Comparison of ENCODE assay signal across 22 mouse cellular contexts in the genomic region with DNA sequence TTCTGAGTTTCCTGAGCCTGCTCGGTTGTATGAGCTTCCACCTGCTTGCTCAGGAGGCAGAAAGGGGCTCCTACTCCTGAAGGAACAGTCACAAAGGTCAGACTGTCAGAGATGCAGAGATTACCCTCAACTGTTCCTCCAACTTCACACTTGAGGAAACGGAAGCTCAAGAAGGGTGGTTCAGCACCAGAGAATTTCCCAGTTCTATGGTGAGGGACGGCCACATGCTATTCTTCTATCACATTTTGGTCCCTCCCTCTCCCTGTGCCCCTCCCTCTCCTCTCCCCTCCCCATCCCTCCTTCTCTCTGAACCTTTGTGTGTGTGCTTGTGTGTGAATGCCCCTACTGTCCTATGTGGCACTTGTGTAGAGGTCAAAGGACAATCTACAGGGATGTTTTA.
"Had no signal": no experiment of that assay in that cellular context is flagged by ENCODE, and none has a peak within 500 bp of the region (broad histone marks: within the 10 kb centered on the region; RNA-seq: fewer than 3 reads in every experiment).

No protein-coding gene starts in this region.

- H3K27ac ChIP-seq: kidney, embryonic 15.5 days; left cerebral cortex, adult 2 months; limb, embryonic 12.5 days; limb, embryonic 15.5 days; liver, embryonic 12.5 days; liver, embryonic 15.5 days; macrophage; stomach, postnatal 0 days had no signal

- H3K4me1 ChIP-seq: liver, embryonic 12.5 days; liver, embryonic 15.5 days had no signal

- H3K36me3 ChIP-seq: kidney, embryonic 15.5 days; limb, embryonic 12.5 days; limb, embryonic 15.5 days; liver, embryonic 12.5 days; liver, embryonic 15.5 days; neural tube, embryonic 13.5 days had no signal

- ATAC-seq: liver, embryonic 12.5 days had no signal

- H3K4me2 ChIP-seq: kidney, embryonic 15.5 days; limb, embryonic 12.5 days; limb, embryonic 15.5 days; liver, embryonic 12.5 days; liver, embryonic 15.5 days; neural tube, embryonic 13.5 days had no signal

- H3K9me3 ChIP-seq: kidney, embryonic 15.5 days; limb, embryonic 12.5 days; limb, embryonic 15.5 days; liver, embryonic 12.5 days; liver, embryonic 15.5 days; neural tube, embryonic 13.5 days had no signal

- H3K4me3 ChIP-seq: kidney, embryonic 15.5 days; left cerebral cortex, adult 2 months; limb, embryonic 12.5 days; limb, embryonic 15.5 days; liver, embryonic 12.5 days; liver, embryonic 15.5 days; myocyte; neural tube, embryonic 13.5 days had no signal

- DNase-seq: kidney, adult 11 months; kidney, adult 8-10 months; kidney, postnatal 10 days; kidney, postnatal 36 days; layer of hippocampus, postnatal 36 days; lung, adult 2 months; midbrain, embryonic 14.5 days; right cerebral cortex, adult 18-20 months; right cerebral cortex, postnatal 14 days; right cerebral cortex, postnatal 4 days; thymus, adult 18-20 months; thymus, postnatal 36 days had no signal

- H3K9ac ChIP-seq: kidney, embryonic 15.5 days; limb, embryonic 12.5 days; limb, embryonic 15.5 days; liver, embryonic 12.5 days; liver, embryonic 15.5 days; neural tube, embryonic 13.5 days had no signal

- H3K27me3 ChIP-seq: kidney, embryonic 15.5 days; limb, embryonic 15.5 days; liver, embryonic 12.5 days; liver, embryonic 15.5 days; neural tube, embryonic 13.5 days had no signal
